Mouse (Mus musculus) cortical plate, adult 2 months (tissue): ENCODE measurements around the gene Pgam2. TPM values are rescaled to one million over a fixed set of nuclear protein-coding genes. Genes with fewer than 3 reads are reported as not detected.
A peak's percentile ranks its signal among the peaks of the same experiment; 100 is the strongest.

Source experiments
- H3K27ac ChIP-seq: fragments of 200-500 bp; 2 replicates; pipeline ENCODE4 v1.5.1; 2012; ENCODE audit warnings: low read length, control low read depth, inconsistent platforms; ENCODE audit not compliant: insufficient read depth
- H3K4me1 ChIP-seq: fragments of 200-500 bp; 2 replicates; pipeline ENCODE4 v1.6.1; 2011; ENCODE audit warnings: low read length; ENCODE audit not compliant: control insufficient read depth, insufficient read depth
- H3K4me3 ChIP-seq: fragments of 200-500 bp; 2 replicates; pipeline ENCODE4 v1.5.1; 2011; ENCODE audit warnings: mild to moderate bottlenecking, low read length, control low read depth; ENCODE audit not compliant: insufficient read depth
- CTCF ChIP-seq: fragments of 200-500 bp; IDR thresholded peaks from 2 replicates; pipeline ENCODE4 v1.5.1; 2011; ENCODE audit warnings: mild to moderate bottlenecking, control low read depth, low read length; ENCODE audit not compliant: insufficient read depth; ENCODE audit errors: extremely low read depth
- POLR2A ChIP-seq: fragments of 200-500 bp; IDR thresholded peaks from 2 replicates; pipeline ENCODE4 v1.6.1; 2011; ENCODE audit warnings: mild to moderate bottlenecking, low read length, control low read depth; ENCODE audit not compliant: insufficient read depth; ENCODE audit errors: extremely low read depth
- polyA plus RNA-seq: library from polyadenylated mRNA; depleted of rRNA; stranded (reverse); fragments of >200 nt; gene quantifications from 2 replicates; pipeline ENCODE4 v1.2.3, GENCODE M21; 2012; rRNA removed

The Pgam2 gene
- polyA plus RNA-seq, 1 experiment: 7.7 TPM

- H3K27ac ChIP-seq: no peak overlapping the region
- no peak overlapping the region for H3K4me3 ChIP-seq
- no peaks in the 10 kb centered on the region for H3K4me1 ChIP-seq
- no peak for TF ChIP-seq POLR2A
- TF ChIP-seq CTCF: no peak
Observed at GRCm38 (mm10) chr11:5782199-5782944, 21.2 kb downstream of the Pgam2 start.

DNA sequence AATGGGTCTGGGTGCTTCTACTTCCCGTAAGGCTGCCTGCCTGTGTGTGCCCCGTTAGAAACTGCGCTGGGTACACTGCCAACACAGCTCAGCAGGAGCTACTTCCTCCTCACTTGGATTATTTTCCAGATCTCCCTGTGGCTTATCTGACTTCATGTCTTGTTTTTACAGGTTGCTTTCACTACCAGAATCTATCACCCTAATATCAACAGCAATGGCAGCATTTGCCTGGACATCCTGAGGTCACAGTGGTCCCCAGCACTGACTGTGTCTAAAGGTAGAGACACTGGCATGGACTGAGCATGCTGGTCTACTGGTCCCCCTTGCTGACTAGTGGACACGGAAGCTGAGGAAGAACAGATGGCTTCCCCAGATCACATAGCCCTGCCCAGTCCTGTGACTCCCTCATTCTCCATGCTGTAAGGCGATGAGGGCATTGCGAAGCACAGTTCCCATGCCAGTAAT is 23.5 kb downstream of the Pgam2 start:
- no peak overlapping the region for H3K27ac ChIP-seq
- no peak overlapping the region for H3K4me3 ChIP-seq
- H3K4me1 ChIP-seq: no peaks in the 10 kb centered on the region
- no peak for TF ChIP-seq CTCF
- no peak for TF ChIP-seq POLR2A

GRCm38 (mm10) chr11:5778481-5778880 is 25.1 kb downstream of the Pgam2 start:
- no peaks in the 10 kb centered on the region for H3K4me1 ChIP-seq
- H3K4me3 ChIP-seq: no peak overlapping the region
- H3K27ac ChIP-seq: no peak overlapping the region
- TF ChIP-seq POLR2A (no peak), CTCF (peak; percentile 23; the same call in 1 of the 2 replicates)

- Histone ChIP-seq H3K4me3 (no peak overlapping the region), H3K27ac (no peak overlapping the region), H3K4me1 (no peaks in the 10 kb centered on the region; the same call in none of the 2 replicates)
- TF ChIP-seq POLR2A (no peak), CTCF (no peak)
Observed at GRCm38 (mm10) chr11:5766019-5766418, 37.5 kb downstream of the Pgam2 start.

- Histone ChIP-seq H3K27ac (no peak overlapping the region), H3K4me3 (peak overlapping the region; percentile 77), H3K4me1 (no peaks in the 10 kb centered on the region; the same call in none of the 2 replicates)
- no peak for TF ChIP-seq POLR2A
- TF ChIP-seq CTCF: no peak
Observed at GRCm38 (mm10) chr11:5762633-5762982, 40.9 kb downstream of the Pgam2 start.

- Histone ChIP-seq H3K4me3 (peak within 1 kb of the TSS; percentile 77), H3K4me1 (no peaks in the 10 kb centered on the region; the same call in none of the 2 replicates), H3K27ac (peak within 1 kb of the TSS; percentile 99)
- peak; percentile 68 for TF ChIP-seq POLR2A
- TF ChIP-seq CTCF: no peak
Observed at GRCm38 (mm10) chr11:5761820-5762632, 41.5 kb downstream of the Pgam2 start, which contains the start of gene Urgcp. TSS of gene Urgcp (minus strand) at chr11:5762376.

- no peak for TF ChIP-seq POLR2A
- TF ChIP-seq CTCF: no peak
- H3K4me1 ChIP-seq: no peaks in the 10 kb centered on the region
- H3K4me3 ChIP-seq: no peak overlapping the region
- H3K27ac ChIP-seq: no peak overlapping the region
Observed at GRCm38 (mm10) chr11:5753755-5754154, 49.8 kb downstream of the Pgam2 start.

Other genes starting within 250 kb of the Pgam2 start
- not detected in 2 replicates for gene Ankrd36, start 234.0 kb downstream of the Pgam2 start, polyA plus RNA-seq
- gene Mrps24, start 88.1 kb downstream of the Pgam2 start, polyA plus RNA-seq: 96.6 and 109 TPM in 2 replicates
- 33.0 and 35.1 TPM in 2 replicates for gene Urgcp, start 41.4 kb downstream of the Pgam2 start, polyA plus RNA-seq
- 78.1 and 82.8 TPM in 2 replicates for gene Dbnl, start 15.2 kb downstream of the Pgam2 start, polyA plus RNA-seq
- gene Polm, start 34.3 kb upstream of the Pgam2 start, polyA plus RNA-seq: 10.6 and 11.0 TPM in 2 replicates
- 11.3 and 14.0 TPM in 2 replicates for gene Aebp1, start 58.2 kb upstream of the Pgam2 start, polyA plus RNA-seq
- 26.2 and 26.3 TPM in 2 replicates for gene Pold2, start 74.6 kb upstream of the Pgam2 start, polyA plus RNA-seq
- not detected in 2 replicates for gene Myl7, start 95.0 kb upstream of the Pgam2 start, polyA plus RNA-seq
- 0.86 and 1.4 TPM in 2 replicates for gene Gck, start 146.3 kb upstream of the Pgam2 start, polyA plus RNA-seq
- 64.7 and 65.3 TPM in 2 replicates for gene Ykt6, start 152.0 kb upstream of the Pgam2 start, polyA plus RNA-seq